Mouse (Mus musculus): ENCODE results near the gene Dedd.

DNA sequence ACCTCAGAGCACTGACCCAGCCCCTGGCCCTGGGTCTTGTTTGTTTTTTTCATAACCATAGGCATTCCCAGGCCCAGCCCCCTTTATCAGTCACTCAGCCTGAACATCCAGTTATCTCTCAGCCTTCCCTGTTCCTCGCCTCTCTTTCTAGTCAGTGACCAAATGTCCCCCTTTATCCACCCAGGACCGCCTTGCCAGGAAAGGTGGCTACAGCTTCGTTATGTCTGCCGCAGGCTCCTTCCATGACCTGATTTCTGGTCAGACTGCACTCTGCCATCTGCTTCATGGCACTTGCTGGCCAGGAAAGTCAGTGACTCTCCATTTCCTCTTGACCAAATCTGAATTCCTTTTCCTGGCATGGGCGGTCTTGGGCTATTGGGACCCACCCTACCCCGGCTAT lies 49.4 kb downstream of the Dedd start:
- no peak for TF ChIP-seq CTCF (IDR thresholded peaks at IDR 0.05; ENCODE audit: borderline replicate concordance, control insufficient read depth, extremely low read depth, insufficient read depth, low read length, poor library complexity)
- TF ChIP-seq POLR2A (IDR thresholded peaks at IDR 0.05; ENCODE audit: control insufficient read depth, extremely low read depth, insufficient read depth, low read length, poor library complexity) = no peak
